Mouse (Mus musculus): Measurements from ENCODE around the gene Dnm2.
"Not testable (repeated sequence)": the region's sequence is repeated elsewhere in the genome, so short reads cannot be mapped to it uniquely, and the experiment has no call there.

The Dnm2 gene

GRCm38 (mm10) chr9:21456246-21456929 is 31.7 kb downstream of the Dnm2 start:
- DNase-seq (ENCODE audit: low spot score in 2 of 2), result no peak

GRCm38 (mm10) chr9:21456930-21457634 is 32.4 kb downstream of the Dnm2 start:
- no peak for DNase-seq (ENCODE audit: low spot score in 2 of 2)

- no peak for DNase-seq (ENCODE audit: low spot score in 2 of 2)
Measured at GRCm38 (mm10) chr9:21458821-21459220, 34.1 kb downstream of the Dnm2 start.

- DNase-seq (ENCODE audit: low spot score in 2 of 2), result no peak
Measured at GRCm38 (mm10) chr9:21460400-21460940, 35.8 kb downstream of the Dnm2 start.

GRCm38 (mm10) chr9:21463138-21463590 is 38.5 kb downstream of the Dnm2 start:
- no peak for DNase-seq (ENCODE audit: low spot score in 2 of 2)

- DNase-seq (ENCODE audit: low spot score in 2 of 2), result no peak
Measured at GRCm38 (mm10) chr9:21463766-21464564, 39.3 kb downstream of the Dnm2 start.

- DNase-seq (ENCODE audit: low spot score in 2 of 2), result not testable (repeated sequence)
Measured at GRCm38 (mm10) chr9:21464565-21464928, 39.8 kb downstream of the Dnm2 start.

GRCm38 (mm10) chr9:21469032-21470024 is 44.6 kb downstream of the Dnm2 start:
- DNase-seq (ENCODE audit: low spot score in 2 of 2), result peak; percentile 22 to 57

- DNase-seq (ENCODE audit: low spot score in 2 of 2), result no peak
Measured at GRCm38 (mm10) chr9:21472913-21473312, 48.2 kb downstream of the Dnm2 start.

GRCm38 (mm10) chr9:21477707-21478106 is 53.0 kb downstream of the Dnm2 start:
- DNase-seq (ENCODE audit: low spot score in 2 of 2), result no peak

- DNase-seq (ENCODE audit: low spot score in 2 of 2), result no peak
Measured at GRCm38 (mm10) chr9:21484065-21484464, 59.4 kb downstream of the Dnm2 start.

GRCm38 (mm10) chr9:21488246-21488645 is 63.5 kb downstream of the Dnm2 start:
- not testable (repeated sequence) for DNase-seq (ENCODE audit: low spot score in 2 of 2)

- no peak for DNase-seq (ENCODE audit: low spot score in 2 of 2)
Measured at GRCm38 (mm10) chr9:21490696-21491095, 66.0 kb downstream of the Dnm2 start.

- no peak for DNase-seq (ENCODE audit: low spot score in 2 of 2)
Measured at GRCm38 (mm10) chr9:21493907-21494306, 69.2 kb downstream of the Dnm2 start.

- DNase-seq (ENCODE audit: low spot score in 2 of 2), result no peak
Measured at GRCm38 (mm10) chr9:21494726-21495125, 70.0 kb downstream of the Dnm2 start.

GRCm38 (mm10) chr9:21496308-21497049 is 71.8 kb downstream of the Dnm2 start:
- DNase-seq (ENCODE audit: low spot score in 2 of 2), result no peak

GRCm38 (mm10) chr9:21497050-21497542 is 72.4 kb downstream of the Dnm2 start:
- no peak for DNase-seq (ENCODE audit: low spot score in 2 of 2)

GRCm38 (mm10) chr9:21497664-21498063 is 73.0 kb downstream of the Dnm2 start:
- DNase-seq (ENCODE audit: low spot score in 2 of 2), result no peak

GRCm38 (mm10) chr9:21498284-21498902 is 73.7 kb downstream of the Dnm2 start:
- DNase-seq (ENCODE audit: low spot score in 2 of 2), result no peak

- no peak for DNase-seq (ENCODE audit: low spot score in 2 of 2)
Measured at GRCm38 (mm10) chr9:21503352-21503751, 78.6 kb downstream of the Dnm2 start.

Measured in spleen, postnatal 14 days (tissue).